Mouse (Mus musculus) embryonic facial prominence, embryonic 10.5 days (tissue): ENCODE data around the gene Dctn2. TPM values are rescaled to one million over a fixed set of nuclear protein-coding genes. Genes with fewer than 3 reads are reported as not detected.

Experiments used
- DNase-seq: peaks from one replicate; pipeline ENCODE4 v3.0.0-alpha.2; 2017; ENCODE audit warnings: low spot score
- H3K27ac ChIP-seq: fragments of 300-500 bp; sonication (generic); replicated peaks from 2 replicates; pipeline ENCODE4 v1.5.1; 2016; ENCODE audit warnings: mild to moderate bottlenecking
- H3K27me3 ChIP-seq: fragments of 300-500 bp; sonication (generic); replicated peaks from 2 replicates; pipeline ENCODE4 v1.6.1; 2016; ENCODE audit warnings: low read depth, mild to moderate bottlenecking; ENCODE audit not compliant: poor library complexity, severe bottlenecking
- H3K36me3 ChIP-seq: fragments of 300-500 bp; sonication (generic); replicated peaks from 2 replicates; pipeline ENCODE4 v1.6.1; 2016; ENCODE audit warnings: mild to moderate bottlenecking, moderate library complexity
- H3K4me1 ChIP-seq: fragments of 300-500 bp; sonication (generic); 2 replicates; pipeline ENCODE4 v1.6.1; 2016
- H3K4me3 ChIP-seq: fragments of 300-500 bp; sonication (generic); 2 replicates; pipeline ENCODE4 v1.5.1; 2016; ENCODE audit warnings: mild to moderate bottlenecking, moderate library complexity
- H3K9me3 ChIP-seq: fragments of 300-500 bp; sonication (generic); 2 replicates; pipeline ENCODE4 v1.6.1; 2016; ENCODE audit warnings: mild to moderate bottlenecking
- WGBS: fragments of 180-500 bp; shearing (Covaris S2); methylation state at CpG from one replicate; pipeline ENCODE4 v1.1.7; 2016; 5-methylcytosine and 5-hydroxymethylcytosine counted together
- polyA plus RNA-seq: library from polyadenylated mRNA; unstranded; fragments of >200 nt; fragmentation: Nextera tagmentation; extraction: Ambion mirVana; gene quantifications from 2 replicates; pipeline ENCODE4 v1.2.1, GENCODE M21; 2016

Dctn2 gene
- polyA plus RNA-seq, 1 experiment from 2014 or later, result 187 TPM

DNA sequence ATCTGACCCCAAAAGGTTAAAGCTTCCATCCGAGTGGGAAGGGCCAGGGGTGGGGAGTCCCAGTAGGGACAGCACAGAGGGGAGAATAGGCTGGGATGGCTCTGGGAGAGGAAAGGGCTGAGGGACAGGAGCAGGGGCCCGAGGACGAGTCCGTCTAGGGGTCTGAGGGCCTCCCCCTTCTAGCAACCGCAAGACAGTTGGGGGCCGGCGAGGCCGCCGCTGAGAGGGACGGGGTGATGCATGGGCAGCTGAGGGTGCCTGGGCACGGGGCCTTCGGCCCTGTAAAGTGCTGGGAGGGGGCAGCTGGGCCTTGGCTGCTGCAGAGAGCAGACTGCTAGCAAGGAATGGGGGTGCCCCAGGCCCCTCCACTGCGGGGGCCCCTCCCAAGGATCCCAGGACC is 19.5 kb downstream of the Dctn2 start:
- DNase-seq, result no peak
- Histone ChIP-seq H3K9me3 (no peaks in the 10 kb centered on the region), H3K4me3 (peak overlapping the region; percentile 88), H3K27ac (peak overlapping the region; percentile 95), H3K36me3 (peaks cover 69% of the 10 kb centered on the region), H3K27me3 (no peaks in the 10 kb centered on the region), H3K4me1 (peaks cover 55% of the 10 kb centered on the region)
- 74% methylated on average over 13 of the region's 13 CpGs for WGBS

DNA sequence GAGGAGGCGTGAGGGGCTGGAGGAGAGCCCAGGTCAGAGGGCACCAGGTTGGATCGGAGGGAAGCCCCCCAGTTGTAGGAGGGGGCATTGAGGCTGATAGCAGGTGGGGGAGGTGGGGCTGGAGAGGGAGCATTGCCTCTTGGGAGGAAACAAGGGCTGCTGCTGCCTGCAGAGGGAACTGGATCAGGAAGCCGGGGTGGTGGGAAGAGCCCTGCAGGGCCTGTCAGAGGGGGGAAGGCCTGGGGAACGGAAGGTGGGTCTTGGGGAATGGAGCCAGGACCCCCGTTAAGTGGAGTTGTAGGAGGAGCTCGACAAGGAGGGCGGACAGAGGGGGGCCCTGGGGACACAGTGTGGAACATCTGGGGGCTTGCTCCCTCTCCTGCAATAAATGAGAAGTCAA is 20.0 kb downstream of the Dctn2 start:
- peaks cover 64% of the 10 kb centered on the region for H3K36me3 ChIP-seq
- no peaks in the 10 kb centered on the region for H3K9me3 ChIP-seq
- H3K4me3 ChIP-seq, result peak overlapping the region; percentile 88
- DNase-seq, result no peak
- H3K27me3 ChIP-seq, result no peaks in the 10 kb centered on the region
- peaks cover 59% of the 10 kb centered on the region for H3K4me1 ChIP-seq
- 74% methylated on average over 7 of the region's 7 CpGs for WGBS
- H3K27ac ChIP-seq, result peak overlapping the region; percentile 95

DNA sequence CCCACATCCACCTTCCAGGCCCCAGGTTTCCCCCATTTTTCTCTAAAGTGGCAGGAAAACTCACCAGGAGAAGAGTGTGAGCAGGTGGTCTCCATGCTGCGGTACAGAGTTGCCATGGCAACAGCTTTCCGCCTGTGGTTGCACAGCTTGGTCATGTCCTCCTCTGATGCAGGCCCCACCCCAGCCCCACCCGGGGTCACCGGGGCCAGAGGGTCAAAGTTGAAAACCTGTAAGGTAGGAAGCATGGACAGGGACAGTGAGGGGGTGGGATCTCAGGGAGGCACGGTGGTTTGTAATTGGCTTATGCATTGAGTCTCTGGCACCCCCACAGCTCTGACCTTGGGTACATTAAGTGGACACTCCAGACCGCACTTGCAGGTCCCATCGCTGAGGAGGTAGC is 20.6 kb downstream of the Dctn2 start:
- WGBS, result 67% methylated on average over 7 of the region's 7 CpGs
- H3K4me3 ChIP-seq, result peak overlapping the region; percentile 88

DNA sequence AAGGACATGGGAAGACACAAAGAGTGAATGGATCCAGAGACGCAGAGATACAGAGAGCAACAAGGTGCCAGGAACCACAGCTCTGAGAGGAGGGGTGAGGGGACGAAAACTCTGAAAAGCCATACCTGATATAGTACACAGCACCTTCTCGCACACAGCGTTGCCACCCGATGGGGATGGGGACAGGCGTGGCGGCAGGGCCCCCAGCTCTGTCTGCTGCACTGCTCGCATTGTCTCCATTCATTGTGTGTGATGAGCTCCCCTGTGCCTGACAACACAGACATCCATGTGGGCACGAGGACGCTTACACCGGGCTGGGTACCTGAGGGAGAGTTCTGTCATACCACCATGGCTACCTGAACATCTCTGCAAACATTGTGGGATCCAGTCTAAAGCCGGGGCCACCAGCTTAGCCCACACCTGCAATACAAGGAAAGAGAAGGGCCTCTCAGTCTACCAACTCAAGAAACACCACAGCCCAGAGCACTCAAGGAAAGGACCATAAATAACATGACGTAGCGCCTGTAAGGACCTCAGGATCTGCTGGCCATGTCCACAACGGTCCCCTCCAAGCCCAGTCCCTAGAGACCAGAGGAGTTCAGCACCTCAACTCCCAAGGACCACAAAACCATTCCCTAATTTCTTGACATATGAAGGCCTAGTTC is 21.2 kb downstream of the Dctn2 start:
- Histone ChIP-seq H3K27ac (peak overlapping the region; percentile 95), H3K4me1 (peaks cover 71% of the 10 kb centered on the region), H3K9me3 (no peaks in the 10 kb centered on the region), H3K27me3 (no peaks in the 10 kb centered on the region), H3K36me3 (peaks cover 56% of the 10 kb centered on the region), H3K4me3 (peak overlapping the region; percentile 88)
- 86% methylated on average over 15 of the region's 15 CpGs for WGBS
- no peak for DNase-seq

More for the DNA sequence above, 20.6 kb downstream of the Dctn2 start:
- peaks cover 59% of the 10 kb centered on the region for H3K36me3 ChIP-seq
- peak; percentile 39 for DNase-seq
- H3K9me3 ChIP-seq, result no peaks in the 10 kb centered on the region
- H3K27ac ChIP-seq, result peak overlapping the region; percentile 95; the same call in 1 of the 2 replicates
- H3K27me3 ChIP-seq, result no peaks in the 10 kb centered on the region
- H3K4me1 ChIP-seq, result peaks cover 64% of the 10 kb centered on the region

DNA sequence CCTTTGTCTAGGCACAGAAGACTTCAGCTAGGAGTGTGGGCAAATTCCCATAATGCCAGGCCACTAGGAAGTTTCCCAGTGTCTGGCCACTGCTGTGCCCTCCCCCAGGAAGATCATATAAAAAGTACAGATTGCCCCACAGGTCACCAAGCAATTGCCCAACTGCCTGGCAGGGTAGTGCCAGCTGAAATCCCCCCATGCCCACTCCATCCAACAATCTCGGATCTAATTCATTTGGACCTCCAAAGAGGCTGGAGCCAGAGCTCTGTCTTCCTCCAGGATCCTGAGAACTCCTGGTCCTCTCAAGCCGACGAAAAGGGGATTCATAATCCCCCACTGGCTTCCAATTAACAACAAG is 21.7 kb downstream of the Dctn2 start:
- H3K27me3 ChIP-seq, result no peaks in the 10 kb centered on the region
- peak overlapping the region; percentile 88 for H3K4me3 ChIP-seq
- H3K36me3 ChIP-seq, result peaks cover 55% of the 10 kb centered on the region
- 3% methylated on average over 3 of the region's 3 CpGs for WGBS
- peaks cover 76% of the 10 kb centered on the region for H3K4me1 ChIP-seq
- H3K9me3 ChIP-seq, result no peaks in the 10 kb centered on the region
- no peak for DNase-seq
- H3K27ac ChIP-seq, result peak overlapping the region; percentile 95

DNA sequence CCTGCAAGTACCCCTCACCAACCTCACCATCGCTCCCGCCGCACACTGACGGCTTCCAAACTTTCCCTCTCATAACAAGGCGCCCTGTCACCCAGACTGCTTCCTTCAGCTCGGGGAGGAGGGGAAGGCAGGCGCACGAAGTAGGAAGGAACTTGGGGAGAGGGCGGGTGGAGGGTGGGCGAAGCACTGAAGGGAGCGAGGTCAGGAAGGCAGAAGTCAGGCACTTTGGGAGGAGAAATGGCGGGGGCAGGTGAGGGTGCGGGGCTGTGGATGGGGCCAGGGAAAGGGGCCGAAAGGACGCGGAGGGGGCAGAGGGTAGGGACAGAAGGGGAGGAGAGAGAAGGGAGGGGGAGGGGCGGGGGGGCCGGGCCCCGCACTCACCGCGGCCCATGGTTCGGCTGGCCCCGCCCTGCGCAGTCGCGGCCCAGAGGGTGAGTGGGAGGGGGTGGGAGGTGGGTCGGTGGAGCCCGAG is 22.2 kb downstream of the Dctn2 start:
- under 1% methylated on average over 27 of the region's 28 CpGs for WGBS
- DNase-seq, result no peak
- no peaks in the 10 kb centered on the region for H3K27me3 ChIP-seq
- no peaks in the 10 kb centered on the region for H3K9me3 ChIP-seq
- H3K36me3 ChIP-seq, result peaks cover 55% of the 10 kb centered on the region
- H3K27ac ChIP-seq, result peak overlapping the region; percentile 95
- H3K4me1 ChIP-seq, result peaks cover 78% of the 10 kb centered on the region
- peak overlapping the region; percentile 88 for H3K4me3 ChIP-seq

DNA sequence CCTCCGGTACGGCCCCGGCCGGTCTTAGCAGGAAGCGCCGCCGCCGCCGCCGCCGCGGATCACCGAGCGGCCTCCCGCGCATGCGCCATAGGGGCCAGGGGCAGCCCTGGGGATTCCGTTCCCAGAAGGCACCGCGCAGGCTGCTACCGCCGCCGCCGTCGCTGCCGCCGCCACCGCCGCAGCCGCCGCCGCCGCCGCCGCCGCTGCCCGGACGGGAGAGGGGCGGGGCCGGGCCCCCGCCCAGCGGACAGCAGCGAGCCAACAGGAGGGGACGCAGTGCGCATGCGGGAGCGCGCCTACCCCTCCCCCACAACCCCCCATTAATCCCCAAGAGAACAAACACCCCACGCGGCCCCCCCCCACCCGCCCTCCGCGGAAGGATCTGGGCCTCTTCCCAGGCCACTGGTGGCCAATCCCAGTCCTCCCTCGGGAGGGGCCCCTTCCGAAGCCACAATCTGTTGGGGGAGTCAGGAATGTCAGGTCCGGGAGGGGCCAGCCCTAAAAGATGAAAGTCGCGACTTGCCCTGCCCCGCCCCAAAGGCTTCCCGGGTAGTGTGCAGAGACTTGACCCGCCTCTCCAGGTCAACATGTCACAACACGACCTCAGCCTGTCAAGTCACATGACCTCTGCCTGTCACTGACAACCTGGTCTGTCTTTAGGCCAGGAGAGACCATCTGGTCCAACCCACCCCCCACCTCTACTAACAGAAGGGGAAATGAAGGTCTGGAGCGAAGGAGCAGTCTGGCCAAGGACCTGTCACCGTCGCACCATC is 22.8 kb downstream of the Dctn2 start, which contains the start of gene Mbd6:
Mbd6 (minus strand) TSS at position 219 of the 773 bp plus-strand sequence.
- Histone ChIP-seq H3K27ac (peak within 1 kb of the TSS; percentile 95), H3K27me3 (no peaks in the 10 kb centered on the region), H3K4me1 (peaks cover 78% of the 10 kb centered on the region), H3K36me3 (peaks cover 55% of the 10 kb centered on the region), H3K4me3 (peak within 1 kb of the TSS; percentile 88), H3K9me3 (no peaks in the 10 kb centered on the region)
- WGBS, result under 1% methylated on average over 52 of the region's 65 CpGs
- DNase-seq, result peak; percentile 93

DNA sequence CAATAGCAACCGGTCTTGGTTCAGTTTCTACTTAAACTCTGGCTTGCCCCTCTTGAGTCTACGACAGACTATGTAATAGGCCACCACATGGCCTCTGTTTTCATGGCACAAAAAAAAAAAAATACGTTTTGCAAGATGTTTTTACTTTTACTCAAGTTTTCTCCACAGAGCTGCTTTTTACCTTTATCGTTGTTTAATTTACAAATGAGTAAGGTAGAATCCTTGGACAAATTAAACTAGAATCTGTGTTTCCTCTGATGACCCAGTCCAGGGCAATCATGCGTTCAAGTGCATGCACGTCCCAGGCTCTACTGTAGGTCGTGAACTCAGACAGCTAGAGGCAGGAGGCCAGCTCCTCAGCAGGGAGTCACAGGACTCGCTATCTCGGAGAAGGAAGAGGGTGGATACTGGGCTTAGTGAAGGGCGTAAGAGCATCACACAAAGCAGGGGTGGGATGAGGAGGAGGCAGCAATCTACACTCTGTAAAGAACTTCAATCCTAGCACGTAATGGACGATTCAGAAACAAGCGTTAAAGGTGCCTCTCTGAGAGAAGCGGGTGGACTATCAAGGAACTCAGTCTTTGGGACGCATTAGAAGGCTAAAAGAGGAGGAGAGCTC is 23.5 kb downstream of the Dctn2 start:
- Histone ChIP-seq H3K4me3 (peak overlapping the region; percentile 88), H3K4me1 (peaks cover 72% of the 10 kb centered on the region), H3K27me3 (no peaks in the 10 kb centered on the region), H3K36me3 (peaks cover 55% of the 10 kb centered on the region), H3K9me3 (no peaks in the 10 kb centered on the region), H3K27ac (peak overlapping the region; percentile 95)
- WGBS, result 2% methylated on average over 15 of the region's 15 CpGs
- no peak for DNase-seq

DNA sequence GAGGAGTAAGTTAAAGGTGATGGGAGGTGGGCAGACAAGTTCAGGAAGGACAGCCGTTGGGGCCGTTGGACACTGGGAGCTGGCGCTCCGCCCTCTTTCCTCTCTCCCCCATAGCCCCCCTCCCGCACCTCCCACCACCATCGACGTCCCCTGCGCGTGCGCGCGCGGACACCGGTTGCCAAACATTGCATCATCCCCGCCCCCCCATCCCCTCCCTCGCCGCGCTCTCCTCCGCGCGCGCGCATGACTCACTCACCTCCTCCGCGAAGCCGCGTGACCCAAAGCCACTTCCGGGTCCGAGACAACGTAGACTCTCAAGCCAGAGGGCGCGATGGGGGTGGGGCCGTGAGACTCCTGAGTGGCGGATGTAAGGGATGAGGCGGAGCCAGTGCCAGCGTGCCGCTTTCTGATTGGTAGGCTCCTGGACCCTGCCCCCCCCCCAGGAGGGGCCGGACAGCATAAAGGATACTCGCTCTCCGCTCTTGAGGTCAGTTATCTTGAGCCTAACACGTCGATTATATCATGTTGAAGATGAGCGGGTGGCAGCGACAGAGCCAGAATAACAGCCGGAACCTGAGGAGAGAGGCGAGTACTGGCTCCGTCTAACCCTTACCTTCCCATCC is 24.2 kb downstream of the Dctn2 start:
- peak overlapping the region; percentile 88 for H3K4me3 ChIP-seq
- no peaks in the 10 kb centered on the region for H3K9me3 ChIP-seq
- H3K36me3 ChIP-seq, result peaks cover 55% of the 10 kb centered on the region
- no peaks in the 10 kb centered on the region for H3K27me3 ChIP-seq
- WGBS, result under 1% methylated on average over 46 of the region's 47 CpGs
- H3K4me1 ChIP-seq, result peaks cover 65% of the 10 kb centered on the region
- H3K27ac ChIP-seq, result peak overlapping the region; percentile 95
- DNase-seq, result peak; percentile 100

DNA sequence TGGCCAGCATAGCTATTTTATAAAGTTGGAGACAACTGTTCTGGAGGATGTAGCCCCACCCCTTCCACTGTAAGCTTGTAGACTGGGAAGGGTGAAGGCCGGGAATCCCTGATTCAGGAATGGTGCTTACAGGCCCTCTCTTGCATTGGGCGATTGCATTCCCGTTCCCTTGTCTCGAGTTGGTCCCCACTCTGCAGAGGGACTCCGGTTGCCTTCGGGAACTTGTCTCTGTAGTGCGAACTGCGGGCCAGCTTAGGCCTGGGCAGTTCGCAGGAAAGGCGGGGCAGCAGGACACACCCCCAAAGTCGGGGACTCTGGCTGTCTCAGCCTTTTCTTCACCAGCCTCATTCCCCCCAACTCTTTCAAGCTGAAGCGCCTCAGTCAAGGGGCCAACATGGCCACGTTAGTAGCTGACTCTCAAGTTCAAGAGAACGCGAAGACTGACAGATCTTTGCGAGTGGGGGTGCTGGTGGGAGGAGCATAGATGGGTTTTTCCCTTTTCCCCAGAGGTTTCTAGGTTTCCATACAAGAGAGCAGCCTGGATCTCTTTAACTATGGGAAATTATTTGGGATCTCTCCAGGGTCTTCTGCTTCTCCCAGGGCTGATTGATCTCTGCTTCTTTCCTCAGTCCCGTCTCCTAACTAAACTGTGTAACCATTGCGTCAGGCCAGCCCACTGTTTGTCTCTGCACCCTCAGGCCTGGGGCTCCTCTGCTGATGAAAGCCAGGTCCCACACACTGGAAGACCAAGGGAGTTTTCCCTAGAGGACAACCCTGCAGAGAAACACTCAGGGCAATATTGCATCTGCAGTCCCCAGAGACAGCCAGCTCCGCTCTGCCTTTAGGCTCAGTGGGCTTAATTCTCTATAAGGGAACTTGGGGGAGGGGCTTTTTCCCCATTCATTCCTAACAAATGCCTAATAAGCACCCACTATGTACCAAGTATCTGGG is 25.0 kb downstream of the Dctn2 start:
- peaks cover 57% of the 10 kb centered on the region for H3K4me1 ChIP-seq
- H3K36me3 ChIP-seq, result peaks cover 55% of the 10 kb centered on the region
- peak; percentile 74 for DNase-seq
- no peaks in the 10 kb centered on the region for H3K9me3 ChIP-seq
- H3K27me3 ChIP-seq, result no peaks in the 10 kb centered on the region
- WGBS, result 2% methylated on average over 19 of the region's 19 CpGs
- peak overlapping the region; percentile 95 for H3K27ac ChIP-seq
- H3K4me3 ChIP-seq, result peak overlapping the region; percentile 88

DNA sequence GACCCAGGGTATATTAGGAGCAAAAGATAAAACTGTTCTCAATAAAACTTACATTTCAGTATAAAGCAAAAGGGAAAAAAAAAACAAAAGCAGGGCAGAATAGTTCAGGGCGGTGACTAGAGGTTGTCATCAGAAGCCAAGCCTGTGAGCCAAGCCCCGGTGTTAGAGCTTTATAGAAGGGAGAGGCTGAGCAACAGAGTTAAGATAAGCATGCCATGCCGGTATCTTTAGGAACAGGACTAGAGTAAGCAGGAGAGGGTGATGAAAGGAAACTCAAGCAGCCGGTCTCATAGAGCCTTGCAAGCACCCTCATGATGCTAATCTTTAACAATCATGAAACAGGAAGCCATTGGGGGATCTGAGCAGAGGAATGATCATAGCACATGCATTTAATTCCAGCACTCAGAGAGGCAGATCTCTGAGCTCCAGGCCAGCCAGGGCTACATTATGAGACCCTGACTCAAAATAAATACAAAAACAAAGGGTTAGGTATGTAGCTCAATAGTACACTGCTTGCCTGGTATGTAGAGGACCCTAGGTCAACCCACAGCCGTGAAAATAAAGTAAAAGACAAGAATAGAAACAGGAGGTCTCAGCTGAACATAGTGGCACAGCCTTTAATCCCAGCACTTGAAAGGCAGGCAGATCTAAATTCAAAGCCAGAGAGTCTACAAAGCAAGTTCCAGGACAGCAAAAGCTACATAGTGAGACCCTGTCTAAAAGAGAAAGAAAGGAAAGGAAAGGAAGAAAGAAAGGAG is 25.9 kb downstream of the Dctn2 start:
- Histone ChIP-seq H3K27me3 (no peaks in the 10 kb centered on the region), H3K36me3 (peaks cover 55% of the 10 kb centered on the region), H3K9me3 (no peaks in the 10 kb centered on the region), H3K4me3 (peak overlapping the region; percentile 88), H3K4me1 (peaks cover 48% of the 10 kb centered on the region), H3K27ac (peak overlapping the region; percentile 95)
- DNase-seq, result no peak
- WGBS, result 64% methylated on average over 5 of the region's 5 CpGs
